Mouse (Mus musculus) T-helper 2 cell (primary cell): Measurements from ENCODE around the gene Rtn1.
"Not testable (repeated sequence)": the region's sequence is repeated elsewhere in the genome, so short reads cannot be mapped to it uniquely, and the experiment has no call there.

ENCODE experiments used
- in situ Hi-C: fragments of 300-600 bp; cut with MboI, MseI; formaldehyde crosslinking; loops from one replicate; pipeline ENCODE4 v1.15.1; 2025; ENCODE audit warnings: high pct_unique_total_duplicates

Rtn1 gene

DNA sequence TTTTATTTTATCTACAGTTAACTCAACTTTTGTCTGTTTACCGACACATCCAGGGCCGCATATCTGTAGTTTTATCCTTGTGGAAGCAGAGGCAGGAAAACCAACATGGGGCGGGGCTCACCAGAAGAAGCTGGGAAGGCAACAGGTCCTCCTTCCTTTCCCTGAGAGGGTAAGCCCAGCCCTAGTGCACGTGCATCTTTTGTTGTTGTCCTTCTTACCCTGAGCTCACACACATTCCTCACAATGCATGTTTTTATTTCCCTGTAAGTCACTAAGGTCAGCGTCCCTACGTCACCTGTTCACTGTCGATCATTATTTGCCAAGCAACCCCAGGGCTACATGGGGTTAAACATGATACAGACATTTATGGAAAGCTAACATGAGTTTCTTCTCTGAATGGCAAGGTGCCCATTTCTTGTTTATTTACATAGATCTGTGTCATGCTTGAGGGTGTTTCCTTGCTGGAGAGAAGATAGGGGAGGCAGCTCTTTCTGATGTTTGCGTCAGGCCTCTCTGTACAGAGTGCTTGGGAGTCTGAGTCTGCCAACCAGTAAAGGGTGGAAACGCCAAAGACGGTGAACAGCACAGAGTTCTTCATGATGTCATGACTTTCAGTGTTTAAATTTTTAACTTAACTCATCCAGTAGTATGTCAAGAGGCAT is 84.5 kb downstream of the Rtn1 start:
- in situ Hi-C loops: no loop called here

DNA sequence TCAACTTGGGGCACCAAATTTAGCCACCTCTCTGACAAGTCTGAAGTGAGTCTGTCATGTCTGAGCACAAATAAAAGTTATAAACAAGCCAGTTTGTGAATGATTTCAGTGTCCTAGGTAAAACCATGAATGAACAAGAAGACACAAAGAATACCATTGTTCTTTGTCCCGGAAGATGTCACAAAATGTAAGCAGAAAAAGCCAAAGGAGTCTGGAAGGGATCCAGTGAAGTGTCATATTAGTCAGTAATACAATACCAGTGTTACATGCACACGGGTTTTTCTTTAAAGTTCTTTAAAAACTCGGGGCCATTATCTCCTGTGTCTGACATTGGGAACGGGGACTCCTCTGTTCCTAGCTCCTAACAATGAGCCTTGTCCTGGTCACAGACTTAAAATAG is 85.1 kb downstream of the Rtn1 start:
- in situ Hi-C loops: no loop called here

DNA sequence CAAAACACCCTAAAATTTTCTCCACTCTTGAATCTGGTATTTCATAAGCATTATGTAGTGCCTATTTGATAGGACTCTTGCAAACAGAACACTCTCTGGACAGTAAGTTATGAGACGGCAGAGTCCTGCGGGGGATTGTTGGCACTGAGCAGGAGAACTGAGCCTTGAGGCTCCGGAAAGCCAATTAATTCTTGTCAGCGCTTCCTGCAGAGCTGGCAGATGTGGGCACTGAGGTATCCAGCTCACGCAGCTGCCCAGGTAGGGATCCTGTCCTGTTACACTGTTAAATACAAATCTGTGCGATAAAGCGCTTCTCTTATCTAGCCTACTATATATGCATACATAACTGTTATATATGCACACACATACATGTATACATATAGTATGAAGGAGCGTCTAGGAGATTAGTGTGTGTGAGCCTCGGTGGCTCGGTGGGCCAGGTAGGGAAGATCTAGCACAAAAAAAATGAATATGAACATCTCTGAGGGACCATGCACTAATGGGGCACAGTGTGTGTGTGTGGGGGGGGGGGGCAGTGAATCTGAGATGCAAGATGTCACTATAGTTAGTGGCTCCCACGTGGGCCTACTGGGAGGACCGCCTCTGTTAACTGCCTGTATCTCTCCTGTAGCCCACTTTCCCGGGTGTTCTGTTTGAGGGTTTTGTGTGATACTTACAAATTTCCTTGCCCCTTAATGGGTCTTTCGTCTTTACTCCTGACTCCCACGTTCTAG is 93.0 kb downstream of the Rtn1 start:
- in situ Hi-C loops: no loop called here

DNA sequence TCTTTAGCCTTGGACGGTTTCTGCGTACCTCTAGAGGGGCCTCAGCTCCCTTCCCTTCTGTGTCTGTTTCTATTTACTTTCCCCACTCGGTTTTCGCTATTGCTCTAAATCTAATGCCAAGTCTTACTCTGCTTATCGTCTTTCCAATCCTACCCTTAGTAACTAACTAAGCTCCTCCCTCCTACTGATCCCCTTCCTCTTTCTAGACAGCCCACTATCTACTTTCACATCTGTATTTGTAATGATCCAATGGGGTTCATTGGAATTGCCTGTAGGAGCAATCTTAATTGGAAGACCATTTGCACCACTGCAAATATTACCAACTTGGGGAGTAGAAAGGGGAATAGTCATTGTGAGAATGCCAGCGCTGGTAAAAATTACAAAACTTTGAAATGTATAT is 98.0 kb downstream of the Rtn1 start:
- in situ Hi-C loops: no loop called here

DNA sequence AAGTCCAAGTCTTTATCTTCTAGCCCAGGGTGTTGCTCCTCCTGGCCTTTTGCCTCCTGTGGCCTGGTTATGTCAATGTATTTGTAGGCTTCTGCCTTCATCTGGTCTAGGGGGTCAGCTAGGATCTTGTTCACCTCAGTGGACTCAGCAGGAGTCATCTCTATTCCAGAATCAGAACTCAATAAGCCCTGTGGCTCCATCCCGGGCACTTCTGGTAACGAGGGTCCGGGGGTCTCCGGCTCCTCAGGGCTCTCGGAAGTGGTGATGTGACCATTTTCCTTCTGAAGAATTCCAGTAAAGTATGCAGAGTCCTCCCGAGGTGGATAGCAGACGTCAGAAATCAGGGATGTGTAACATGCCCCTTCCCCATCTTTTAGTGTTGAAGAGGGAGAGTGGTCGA is 100.3 kb downstream of the Rtn1 start:
- in situ Hi-C loops: no loop called here

DNA sequence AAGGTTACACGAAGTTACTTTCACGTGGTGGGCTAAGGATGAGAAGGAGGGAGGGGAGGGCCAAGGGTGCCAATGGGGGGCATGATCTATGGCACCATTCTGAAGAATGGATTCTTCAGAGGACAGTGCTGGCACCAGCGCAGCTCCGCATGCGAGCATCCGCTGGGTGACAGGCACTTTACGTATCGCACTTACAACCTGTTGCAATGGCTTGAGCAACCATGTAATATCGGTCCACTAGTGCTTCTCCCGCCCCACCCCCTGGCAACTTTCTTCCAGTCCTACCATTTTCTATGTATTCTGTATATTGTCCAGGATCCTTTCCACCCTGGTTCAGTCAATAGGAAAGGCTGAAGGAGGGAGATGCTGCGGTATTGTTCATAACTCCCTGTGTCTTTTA is 102.6 kb downstream of the Rtn1 start:
- in situ Hi-C loops: no loop called here

DNA sequence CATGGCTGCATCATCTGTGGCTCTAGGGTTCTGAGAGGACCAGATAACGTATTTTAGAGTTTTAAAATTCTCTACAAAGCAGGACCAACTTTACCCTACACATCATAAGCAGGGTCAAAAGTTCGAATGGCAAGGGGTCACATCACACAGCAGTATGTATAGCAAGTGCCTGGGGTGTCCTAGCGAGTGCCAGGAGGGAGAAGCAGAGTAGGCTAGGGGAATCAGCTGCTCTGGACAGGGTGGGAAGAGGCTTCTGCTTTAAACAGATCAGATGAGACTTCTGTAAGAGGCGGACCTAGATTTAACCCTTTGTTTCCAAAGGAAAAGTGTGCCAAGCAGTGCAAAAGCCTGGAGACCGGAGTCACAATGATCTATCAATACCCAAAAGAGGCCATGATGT is 103.4 kb downstream of the Rtn1 start:
- in situ Hi-C loops: no loop called here

DNA sequence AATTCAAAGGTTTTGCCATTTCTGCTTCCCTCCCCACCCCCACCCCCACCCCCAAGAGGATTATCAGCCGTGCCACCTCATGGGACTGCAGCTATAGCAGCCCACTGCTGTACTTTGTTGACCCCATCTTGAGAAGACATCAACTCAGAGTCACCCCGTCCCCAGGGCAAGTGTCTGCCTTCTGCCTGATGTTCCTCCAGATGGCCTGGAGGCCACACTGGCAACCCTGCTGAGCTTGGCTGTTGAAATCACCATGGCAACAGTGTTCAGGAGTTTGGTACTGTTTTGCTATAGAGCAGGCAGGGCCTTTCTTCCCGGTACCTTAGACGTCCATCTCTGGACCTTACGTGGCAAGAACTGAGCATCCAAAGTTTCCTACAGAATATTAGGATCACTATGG is 103.9 kb downstream of the Rtn1 start:
- in situ Hi-C loops: no loop called here

DNA sequence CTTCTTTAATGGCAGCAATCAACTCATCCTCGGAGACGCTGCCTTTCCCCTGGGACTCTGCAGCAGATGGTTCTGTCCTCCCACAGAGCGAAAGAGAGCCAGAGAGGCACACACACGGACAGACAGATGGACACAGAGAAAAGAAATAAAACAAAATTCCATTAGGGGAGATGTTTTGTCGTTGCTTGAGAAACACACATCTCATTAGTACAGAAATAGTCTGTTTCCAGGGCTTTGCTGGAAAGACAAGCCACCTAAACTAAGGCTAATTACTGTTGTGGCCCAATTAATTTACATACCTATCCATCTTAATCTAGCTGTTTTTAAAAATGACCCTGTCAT is 104.5 kb downstream of the Rtn1 start:
- in situ Hi-C loops: no loop called here

DNA sequence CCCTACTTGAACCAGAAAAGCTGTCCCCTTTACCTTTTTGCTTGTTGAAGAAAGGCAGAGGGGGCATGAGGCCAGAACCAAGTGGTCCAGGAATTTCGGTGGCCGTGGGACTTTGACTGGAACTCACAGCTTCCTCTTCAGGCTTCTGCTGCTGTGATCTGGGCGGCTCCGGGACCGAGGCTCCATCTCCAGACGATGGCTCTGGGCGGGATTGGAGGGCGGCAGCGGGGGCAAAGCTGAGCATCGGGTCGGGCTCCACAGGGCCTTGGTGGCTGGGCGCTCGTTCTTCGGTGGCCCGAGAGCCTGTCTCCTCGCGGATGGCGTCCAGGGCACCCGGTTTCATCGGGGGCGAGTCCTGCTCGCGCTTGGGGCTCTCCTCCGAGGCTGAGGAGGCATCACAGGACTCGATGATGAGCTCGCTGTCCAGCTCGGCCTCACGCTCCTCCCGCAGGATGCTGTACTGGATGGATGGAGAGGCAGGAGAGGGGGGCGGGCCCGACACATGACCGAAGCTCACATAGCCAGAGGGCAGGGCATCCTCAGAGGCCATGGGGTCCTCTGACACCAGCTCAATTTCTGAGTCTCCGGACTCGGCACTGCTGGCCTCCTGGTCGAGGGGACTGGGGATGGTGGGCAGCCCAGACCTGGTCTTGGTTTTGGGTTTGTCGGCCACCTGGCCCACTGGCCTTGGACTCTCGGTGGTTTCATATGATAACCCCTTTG is 105.1 kb downstream of the Rtn1 start:
- in situ Hi-C loops: no loop called here

DNA sequence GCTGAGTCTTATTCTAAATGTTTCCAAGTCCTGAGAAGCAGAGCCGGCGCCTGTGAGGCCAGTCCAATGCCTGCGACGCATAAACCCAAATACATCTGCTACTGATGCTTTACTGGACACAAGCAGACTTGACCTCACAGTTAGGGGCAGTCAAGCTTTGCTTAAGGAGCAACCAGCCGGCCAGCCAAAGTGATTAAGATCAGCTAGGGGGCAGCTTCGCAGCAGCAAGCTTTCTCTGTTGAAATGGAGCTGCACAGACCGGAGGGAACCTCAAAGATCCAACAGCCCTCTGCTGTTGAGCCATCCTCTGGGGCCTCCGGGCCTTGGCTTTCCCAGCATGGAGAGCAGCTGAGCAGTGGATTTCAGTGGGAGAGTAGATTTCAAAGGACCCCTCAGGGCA is 107.4 kb downstream of the Rtn1 start:
- in situ Hi-C loops: no loop called here

DNA sequence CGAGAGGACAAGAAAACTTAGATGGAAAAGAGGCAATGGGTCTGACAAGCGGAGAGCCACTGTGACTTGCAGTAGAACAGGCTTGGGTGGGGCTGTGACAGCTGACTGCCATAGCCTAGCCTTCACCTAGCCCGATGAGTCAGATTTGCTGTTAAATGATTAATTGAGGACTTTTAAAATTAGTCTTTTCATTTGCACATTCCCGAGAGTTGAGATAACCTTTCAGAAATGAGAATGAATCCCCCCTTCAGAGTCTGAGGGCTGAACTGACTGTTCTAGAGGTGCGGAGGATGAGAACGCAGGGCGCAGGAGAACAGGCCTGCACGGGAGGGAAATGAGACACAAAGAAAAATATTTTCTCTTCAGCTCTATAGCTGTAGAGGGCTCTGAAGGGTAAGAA is 107.9 kb downstream of the Rtn1 start:
- in situ Hi-C loops: no loop called here

DNA sequence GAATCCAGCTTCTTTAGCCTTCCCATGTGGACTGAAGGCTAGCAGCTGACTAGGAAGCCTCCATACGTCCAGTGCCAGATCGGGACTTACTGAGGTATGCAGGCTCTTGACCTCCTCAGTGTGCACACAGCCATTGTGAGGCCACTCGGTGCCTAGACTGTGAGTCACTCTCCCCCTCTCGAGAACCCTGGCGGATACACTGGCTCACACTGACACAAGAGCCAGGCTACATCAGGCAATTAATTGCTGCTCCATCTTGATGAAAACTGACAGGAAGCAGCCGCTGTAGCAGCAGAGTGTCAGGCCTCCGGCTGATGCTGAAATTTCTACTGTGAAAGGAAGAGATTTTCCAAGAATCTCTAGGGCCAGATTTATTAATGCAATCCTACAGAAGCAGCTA is 110.6 kb downstream of the Rtn1 start:
- in situ Hi-C loops: no loop called here

DNA sequence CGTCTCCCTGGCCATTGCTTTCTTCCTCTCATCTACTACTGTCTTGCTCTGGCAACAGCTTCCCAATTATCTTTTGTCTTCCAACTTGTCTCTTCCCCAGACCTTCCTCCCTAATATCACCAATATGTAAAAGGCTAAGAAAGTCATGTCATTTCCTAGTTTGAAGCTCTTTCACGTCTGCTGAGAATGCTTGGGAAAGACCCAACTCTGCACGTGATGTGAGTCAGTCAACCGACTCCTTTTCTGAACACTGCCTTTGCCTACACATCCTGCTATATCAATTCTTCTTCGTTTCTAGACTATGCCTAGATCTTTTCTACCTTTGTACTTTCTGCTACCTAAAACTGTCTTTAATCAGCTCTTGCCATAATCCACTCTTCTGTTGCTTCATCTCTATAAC is 112.3 kb downstream of the Rtn1 start:
- in situ Hi-C loops: no loop called here

DNA sequence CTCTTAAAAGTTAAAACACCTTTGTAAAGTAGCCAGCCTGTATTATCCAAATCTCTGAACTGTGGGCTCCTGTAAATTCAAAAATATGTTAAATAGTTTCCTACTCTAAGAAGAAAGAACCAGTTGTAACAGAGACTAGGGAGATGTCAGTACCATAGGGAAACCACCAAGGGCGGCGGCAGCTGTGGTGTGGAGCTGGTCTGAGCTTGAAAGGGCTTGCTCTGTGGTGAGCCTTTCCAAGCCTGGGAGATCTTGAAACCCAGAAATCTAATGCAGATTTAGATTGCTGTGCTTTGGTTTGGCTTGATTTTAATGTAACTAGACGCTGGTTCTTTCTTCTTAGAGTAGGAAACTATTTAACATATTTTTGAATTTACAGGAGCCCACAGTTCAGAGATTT is 115.7 kb downstream of the Rtn1 start:
- in situ Hi-C loops: not testable (repeated sequence)

DNA sequence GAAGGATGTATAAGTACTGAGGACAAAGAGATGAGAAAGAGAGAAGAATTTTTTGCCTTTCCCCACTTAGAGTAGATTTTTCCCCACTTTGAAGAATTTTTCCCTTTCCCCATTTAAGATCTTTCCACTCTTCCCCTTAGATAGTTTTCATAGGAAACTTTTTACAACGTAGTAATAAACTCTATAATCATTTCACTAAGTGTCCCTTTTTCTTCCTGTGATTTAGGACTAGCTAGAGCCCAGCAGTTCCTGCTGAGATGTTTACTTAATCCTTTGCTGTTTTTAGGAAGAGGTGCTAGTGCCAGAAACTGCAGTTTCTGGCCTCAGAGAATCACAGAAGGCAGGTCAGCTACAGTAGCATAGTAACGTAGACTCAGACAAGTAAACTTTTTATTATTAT is 116.3 kb downstream of the Rtn1 start:
- in situ Hi-C loops: no loop called here

DNA sequence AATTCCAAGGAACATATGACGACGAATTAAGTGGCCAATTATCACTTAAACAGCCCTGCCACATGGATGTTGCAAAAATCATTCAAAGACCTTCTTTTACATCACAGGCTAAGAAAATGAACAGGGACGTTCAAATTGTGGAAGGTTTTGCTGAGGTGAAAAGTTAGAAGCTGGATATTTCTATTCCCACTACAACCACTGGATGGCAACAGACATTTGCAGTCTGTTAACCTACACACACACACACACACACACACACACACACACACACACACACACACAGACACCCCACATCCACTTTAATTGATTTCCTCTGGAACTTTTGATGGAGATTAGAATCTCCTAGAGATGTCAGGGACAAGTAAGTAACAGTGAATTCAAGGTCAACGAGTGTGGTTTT is 117.6 kb downstream of the Rtn1 start:
- in situ Hi-C loops: no loop called here

DNA sequence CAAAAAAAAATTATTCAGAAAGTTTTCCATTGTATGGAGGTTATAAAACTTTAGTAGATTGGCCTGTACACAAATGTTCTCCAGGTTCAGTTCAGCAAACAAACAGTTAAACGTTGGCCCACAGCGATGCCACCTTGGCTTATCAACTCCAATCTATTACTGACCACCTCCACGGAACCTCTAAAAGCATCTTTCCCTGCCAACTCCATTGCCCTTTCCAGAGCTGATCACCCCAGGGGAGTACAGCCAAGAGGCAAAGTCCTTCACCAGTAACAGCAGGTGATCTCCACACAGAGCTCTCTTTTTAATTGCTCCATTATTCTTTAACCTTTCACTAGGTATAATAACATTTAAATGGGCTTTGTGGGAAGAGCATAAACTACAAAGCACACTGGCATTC is 120.6 kb downstream of the Rtn1 start:
- in situ Hi-C loops: no loop called here

DNA sequence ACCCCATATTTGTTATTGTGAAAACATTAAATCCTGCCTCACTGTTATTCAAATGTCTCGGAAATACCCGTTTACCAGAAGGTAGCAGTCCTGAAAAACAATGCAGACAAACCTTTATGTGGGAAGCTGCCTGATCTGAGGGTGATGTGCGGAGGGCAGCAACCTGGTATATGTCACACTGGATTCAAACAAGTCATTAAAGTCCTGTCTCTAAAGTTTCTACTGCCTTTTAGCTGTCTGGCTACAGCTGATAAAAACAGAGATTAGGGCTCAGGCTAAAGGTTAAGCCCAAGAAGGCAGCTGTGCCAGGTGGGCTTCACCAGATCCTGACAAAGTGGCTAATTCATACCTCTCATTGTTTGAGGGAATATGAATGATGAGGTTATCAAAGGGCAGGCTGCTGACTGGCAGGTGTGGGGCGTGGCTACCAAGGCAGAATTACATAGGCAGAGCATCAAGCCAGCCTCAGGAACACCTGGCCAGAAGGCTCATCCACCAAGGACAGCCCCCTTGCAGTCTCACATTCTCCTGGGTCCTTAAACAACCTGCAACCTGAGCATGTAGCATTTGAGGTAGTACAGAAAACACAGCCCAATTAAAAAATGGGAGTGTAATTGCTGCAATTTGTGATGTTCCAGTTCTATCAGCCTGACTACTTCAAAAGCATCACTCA is 121.4 kb downstream of the Rtn1 start:
- in situ Hi-C loops: no loop called here

DNA sequence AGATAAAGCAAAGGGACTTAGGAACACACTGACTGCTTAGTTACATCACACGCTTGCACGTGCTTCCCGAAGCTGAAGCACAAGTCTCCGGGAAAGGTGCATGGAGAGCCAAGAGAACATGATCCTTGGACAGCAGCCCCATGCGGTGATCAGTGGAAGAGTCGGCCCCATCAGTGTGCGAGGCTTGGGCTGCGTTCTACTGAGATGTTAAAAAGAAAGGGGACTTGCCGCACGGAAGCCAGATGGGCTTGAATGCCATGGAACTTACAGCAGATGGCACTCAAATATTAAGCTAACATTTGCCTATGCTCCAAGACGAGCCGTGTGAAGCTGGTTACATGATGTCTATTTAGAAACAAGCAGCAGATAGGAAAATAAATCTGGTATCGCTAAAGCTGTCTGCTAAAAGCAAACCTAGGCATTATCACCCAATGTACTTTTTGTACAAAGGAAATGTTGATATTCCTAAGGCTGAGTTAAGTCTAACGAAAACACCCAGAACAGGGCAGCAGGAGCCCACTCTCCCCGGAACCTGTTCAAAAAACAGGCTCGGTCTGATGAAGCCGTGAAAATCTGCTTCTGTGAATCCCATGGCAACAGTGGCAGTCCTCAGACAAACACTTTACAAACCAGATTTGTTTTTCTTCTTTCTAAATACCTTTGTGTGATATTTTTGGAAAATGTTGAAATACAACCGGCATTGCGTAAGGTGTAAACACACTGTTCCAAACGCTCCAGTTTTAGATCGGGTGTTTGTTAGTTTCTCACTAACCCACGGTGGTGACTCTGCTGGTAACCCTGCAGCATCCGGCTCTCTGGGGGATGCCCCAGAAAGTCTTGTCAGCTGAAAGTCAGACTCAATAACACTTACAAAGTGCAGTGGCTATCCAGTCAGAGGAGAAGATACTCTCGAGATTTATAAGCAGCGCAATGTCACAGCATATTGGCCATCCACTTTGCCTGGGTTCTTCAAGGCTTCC is 123.2 kb downstream of the Rtn1 start:
- in situ Hi-C loops: no loop called here

DNA sequence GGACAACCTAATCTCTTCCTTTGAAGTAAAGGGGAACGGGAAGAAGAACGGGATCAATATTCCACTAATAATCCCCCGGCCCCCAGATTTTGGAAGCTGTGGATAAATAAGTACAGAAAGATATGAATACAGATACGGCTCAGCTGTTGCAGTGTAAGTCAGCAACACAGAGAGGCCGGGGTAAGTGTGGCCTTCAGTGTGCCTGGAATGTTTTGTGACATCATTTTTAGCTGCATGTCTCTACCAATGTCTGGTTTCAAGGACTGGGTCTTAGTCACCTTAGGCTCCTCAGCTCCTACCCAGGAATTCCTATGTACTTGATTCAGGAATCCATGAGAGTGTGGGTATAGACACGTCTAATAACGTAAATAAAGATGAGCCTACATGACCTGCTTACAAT is 124.3 kb downstream of the Rtn1 start:
- in situ Hi-C loops: no loop called here
